Mouse (Mus musculus): Measurements from ENCODE around the gene Cox4i1. TPM values are rescaled to one million over a fixed set of nuclear protein-coding genes. Genes with fewer than 3 reads are reported as not detected.

Gene Cox4i1
- polyA plus RNA-seq, 1 experiment from 2014 or later = 1,134 TPM

DNA sequence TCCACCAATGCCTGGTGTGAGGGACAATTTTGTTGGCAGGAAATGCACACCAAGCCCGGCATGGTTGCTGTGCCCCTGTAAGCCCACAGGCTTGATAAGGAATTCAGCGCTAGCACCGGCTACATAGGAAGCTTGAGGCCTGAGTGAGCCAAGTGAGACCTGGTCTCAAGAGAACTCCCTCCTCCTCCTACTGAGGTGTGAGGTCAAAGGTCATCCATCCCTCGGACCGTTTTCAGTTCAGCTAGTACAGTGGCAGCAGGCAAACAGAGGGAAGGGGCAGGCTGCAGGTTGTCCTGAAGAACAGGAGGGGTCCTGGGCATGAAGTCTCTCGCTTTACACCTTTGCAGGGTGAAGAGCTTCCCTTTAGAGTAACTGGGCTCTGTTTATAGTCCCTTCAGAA is 37.2 kb upstream of the Cox4i1 start:
- 60% methylated on average over 6 of the region's 6 CpGs for WGBS

DNA sequence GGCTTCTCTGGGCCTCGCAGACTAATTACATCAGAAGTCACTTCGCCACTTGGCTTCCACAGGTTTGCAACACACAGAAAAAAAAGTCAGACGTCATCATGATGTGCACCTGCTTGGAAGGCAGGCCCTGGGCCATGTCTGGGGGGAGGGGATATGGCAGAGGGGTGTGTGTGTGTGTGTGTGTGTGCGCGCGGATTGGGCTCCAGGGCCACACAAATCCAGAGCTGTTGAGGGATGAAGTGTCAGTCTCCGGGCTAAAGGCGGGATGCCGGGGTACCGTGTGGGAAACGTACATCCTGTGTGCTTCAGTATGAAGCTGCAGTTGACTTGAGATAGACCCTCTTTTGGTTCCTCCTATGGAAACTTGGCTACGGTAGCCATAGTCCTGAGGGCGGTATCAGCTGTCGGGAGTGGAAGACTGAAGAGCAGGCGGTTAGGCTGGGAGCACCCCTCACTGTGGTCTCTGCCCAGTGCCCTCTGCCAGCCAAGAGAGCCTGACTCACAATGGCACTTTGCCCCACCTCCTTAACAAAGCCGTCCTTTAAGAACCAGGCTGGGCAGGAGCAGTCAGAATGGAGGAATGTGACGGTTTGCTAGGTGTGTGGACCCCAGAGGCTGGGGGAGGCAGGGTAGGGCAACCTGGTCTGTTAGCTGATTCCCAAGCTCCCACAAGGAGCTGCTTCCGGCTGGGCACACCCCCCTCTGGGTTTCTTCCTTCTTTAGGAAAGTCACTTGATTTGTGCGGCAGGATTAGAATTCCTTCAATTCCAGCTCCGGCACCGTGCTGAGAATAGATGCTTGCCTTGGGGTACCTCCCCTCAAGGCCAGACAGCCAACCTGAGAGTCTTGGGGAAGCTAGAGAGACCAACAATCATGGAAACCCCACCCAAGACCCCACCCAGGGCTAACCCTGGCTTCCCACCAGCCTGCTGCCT is 36.3 kb upstream of the Cox4i1 start:
- H3K4me1 ChIP-seq (ENCODE audit: control insufficient read depth, insufficient read depth, low read length) = peaks cover 12% of the 10 kb centered on the region; the same call in 1 of the 2 replicates
- no peak for ATAC-seq
- 74% methylated on average over 21 of the region's 21 CpGs for WGBS

More for the DNA sequence above, 37.2 kb upstream of the Cox4i1 start:
- H3K4me3 ChIP-seq (ENCODE audit: low read depth, low read length) = no peak overlapping the region
- H3K9ac ChIP-seq (ENCODE audit: low read depth, low read length) = no peak overlapping the region
- no peak for ATAC-seq
- H3K27me3 ChIP-seq (ENCODE audit: control insufficient read depth, insufficient read depth, low read depth, low read length) = no peaks in the 10 kb centered on the region; the same call in 1 of the 2 replicates
- no peak overlapping the region for H3K27ac ChIP-seq (ENCODE audit: low read length)
- no peaks in the 10 kb centered on the region for H3K36me3 ChIP-seq (ENCODE audit: control insufficient read depth, insufficient read depth, low read length)
- no peak overlapping the region for H3K4me2 ChIP-seq (ENCODE audit: low read length)
- peaks cover 12% of the 10 kb centered on the region; the same call in 1 of the 2 replicates for H3K4me1 ChIP-seq (ENCODE audit: control insufficient read depth, insufficient read depth, low read length)
- no peaks in the 10 kb centered on the region for H3K9me3 ChIP-seq (replicated peaks; ENCODE audit: control insufficient read depth, low read length, poor library complexity, severe bottlenecking)

DNA sequence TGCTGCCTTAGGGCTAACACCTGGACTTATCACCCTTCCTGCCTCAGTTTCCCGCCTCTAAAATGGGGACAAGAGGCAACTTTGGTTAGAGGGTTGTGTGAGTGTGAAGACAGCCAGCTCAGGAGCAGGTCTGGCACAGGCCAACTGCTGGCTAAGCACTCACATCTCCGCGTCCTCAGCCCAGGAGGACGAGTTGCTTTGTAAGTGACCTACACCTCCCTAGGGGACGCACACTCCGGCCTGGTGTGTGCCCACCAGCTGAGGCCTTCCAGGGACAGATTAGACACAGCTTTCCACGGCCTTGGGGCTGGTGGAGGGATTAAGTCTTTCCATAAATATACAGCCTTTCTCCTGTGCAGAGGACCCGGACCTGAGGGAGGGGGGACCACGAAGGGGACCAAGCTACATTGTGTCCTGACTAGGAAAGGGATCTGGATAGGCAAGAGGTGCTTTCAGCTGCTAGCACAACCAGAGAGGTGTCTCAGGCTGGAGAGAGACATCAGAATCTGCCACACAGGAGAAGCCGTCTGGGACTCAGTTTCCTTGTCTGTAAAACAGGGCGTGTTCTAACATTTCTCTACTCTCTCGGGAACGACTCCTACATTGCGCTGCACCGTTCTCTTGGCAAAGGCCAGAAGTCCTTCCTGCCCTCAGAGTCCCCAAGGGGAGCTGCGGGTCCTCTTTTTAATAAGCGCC is 34.9 kb upstream of the Cox4i1 start:
- Histone ChIP-seq H3K36me3 (ENCODE audit: control insufficient read depth, insufficient read depth, low read length) (no peaks in the 10 kb centered on the region), H3K4me2 (ENCODE audit: low read length) (peak overlapping the region; percentile 95), H3K4me1 (ENCODE audit: control insufficient read depth, insufficient read depth, low read length) (peaks cover 12% of the 10 kb centered on the region; the same call in 1 of the 2 replicates), H3K9ac (ENCODE audit: low read depth, low read length) (peak overlapping the region; percentile 84), H3K9me3 (replicated peaks; ENCODE audit: control insufficient read depth, low read length, poor library complexity, severe bottlenecking) (no peaks in the 10 kb centered on the region), H3K4me3 (ENCODE audit: low read depth, low read length) (peak overlapping the region; percentile 77), H3K27ac (ENCODE audit: low read length) (no peak overlapping the region), H3K27me3 (ENCODE audit: control insufficient read depth, insufficient read depth, low read depth, low read length) (no peaks in the 10 kb centered on the region; the same call in 1 of the 2 replicates)
- WGBS = 20% methylated on average over 17 of the region's 17 CpGs
- peak; percentile 6; the same call in 1 of the 2 replicates for ATAC-seq

More for the DNA sequence above, 36.3 kb upstream of the Cox4i1 start:
- H3K9me3 ChIP-seq (replicated peaks; ENCODE audit: control insufficient read depth, low read length, poor library complexity, severe bottlenecking) = no peaks in the 10 kb centered on the region
- no peak overlapping the region for H3K4me2 ChIP-seq (ENCODE audit: low read length)
- no peak overlapping the region for H3K4me3 ChIP-seq (ENCODE audit: low read depth, low read length)
- no peaks in the 10 kb centered on the region; the same call in 1 of the 2 replicates for H3K27me3 ChIP-seq (ENCODE audit: control insufficient read depth, insufficient read depth, low read depth, low read length)
- no peak overlapping the region for H3K27ac ChIP-seq (ENCODE audit: low read length)
- no peak overlapping the region for H3K9ac ChIP-seq (ENCODE audit: low read depth, low read length)
- no peaks in the 10 kb centered on the region for H3K36me3 ChIP-seq (ENCODE audit: control insufficient read depth, insufficient read depth, low read length)

DNA sequence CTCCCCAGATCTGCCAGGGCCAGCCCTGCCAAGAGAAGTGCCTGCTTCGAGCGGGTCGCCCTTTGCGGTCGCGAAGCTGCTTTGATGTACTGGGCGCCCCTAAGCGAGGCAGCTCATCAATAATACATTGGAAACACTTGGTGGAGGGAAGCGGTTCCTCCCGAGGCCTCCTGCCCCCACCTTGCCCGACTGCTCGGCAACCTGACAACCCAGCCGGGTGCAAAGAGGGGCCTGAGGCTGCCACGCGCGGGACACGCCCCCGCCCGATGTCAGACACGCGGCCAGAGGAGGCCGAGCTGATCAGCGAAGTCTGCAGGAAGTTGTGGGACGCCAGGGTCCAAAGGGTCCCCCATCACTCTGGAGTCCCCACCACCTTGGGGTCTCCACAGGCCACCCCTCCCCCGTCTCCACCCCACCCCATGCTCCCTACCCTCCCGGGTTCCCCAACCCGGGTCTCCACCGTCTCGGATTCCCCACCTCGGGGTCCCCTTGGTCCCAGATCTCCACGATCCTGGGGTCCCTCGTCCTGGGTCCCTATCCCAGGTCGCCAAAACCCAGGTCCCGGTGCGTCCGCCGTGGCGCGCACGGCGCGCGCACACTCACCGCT is 34.3 kb upstream of the Cox4i1 start:
- Histone ChIP-seq H3K4me3 (ENCODE audit: low read depth, low read length) (peak overlapping the region; percentile 77), H3K36me3 (ENCODE audit: control insufficient read depth, insufficient read depth, low read length) (no peaks in the 10 kb centered on the region), H3K9ac (ENCODE audit: low read depth, low read length) (peak overlapping the region; percentile 84), H3K27me3 (ENCODE audit: control insufficient read depth, insufficient read depth, low read depth, low read length) (no peaks in the 10 kb centered on the region; the same call in 1 of the 2 replicates), H3K27ac (ENCODE audit: low read length) (0 out of 2 replicates have a peak overlapping the region, but pooled peaks have one; percentile 18), H3K9me3 (replicated peaks; ENCODE audit: control insufficient read depth, low read length, poor library complexity, severe bottlenecking) (no peaks in the 10 kb centered on the region), H3K4me2 (ENCODE audit: low read length) (peak overlapping the region; percentile 95), H3K4me1 (ENCODE audit: control insufficient read depth, insufficient read depth, low read length) (peaks cover 12% of the 10 kb centered on the region; the same call in 1 of the 2 replicates)
- under 1% methylated on average over 42 of the region's 44 CpGs for WGBS
- ATAC-seq = peak; percentile 44

- H3K4me1 ChIP-seq (ENCODE audit: control insufficient read depth, insufficient read depth, low read length) = peaks cover 12% of the 10 kb centered on the region; the same call in 1 of the 2 replicates
- peak; percentile 44; the same call in 1 of the 2 replicates for ATAC-seq
Observed at GRCm38 (mm10) chr8:120634329-120634839, 33.6 kb upstream of the Cox4i1 start.

DNA sequence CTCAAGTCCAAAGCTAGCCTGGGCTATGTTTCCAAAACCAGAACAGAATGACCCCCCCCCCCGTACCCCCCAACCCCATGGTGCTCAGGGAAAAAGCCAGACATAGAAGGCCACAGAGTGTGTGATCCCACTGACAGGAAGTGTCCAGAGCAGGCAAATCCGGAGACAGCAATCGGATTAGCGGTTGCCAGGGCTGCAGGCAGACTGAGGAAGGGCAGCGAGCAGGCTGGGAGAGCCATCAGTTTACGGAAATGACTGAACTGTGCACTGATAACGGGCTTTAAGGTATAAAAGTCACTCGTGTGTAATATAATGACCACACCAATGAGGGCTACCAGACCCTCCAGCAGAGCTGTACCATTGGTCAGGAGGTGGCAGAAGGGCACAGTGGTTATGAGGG is 26.8 kb upstream of the Cox4i1 start:
- no peaks in the 10 kb centered on the region for H3K9me3 ChIP-seq (replicated peaks; ENCODE audit: control insufficient read depth, low read length, poor library complexity, severe bottlenecking)
- no peak overlapping the region for H3K4me3 ChIP-seq (ENCODE audit: low read depth, low read length)
- no peaks in the 10 kb centered on the region for H3K36me3 ChIP-seq (ENCODE audit: control insufficient read depth, insufficient read depth, low read length)
- 0 out of 2 replicates have a peak, but pooled peaks cover 3% of the 10 kb centered on the region for H3K4me1 ChIP-seq (ENCODE audit: control insufficient read depth, insufficient read depth, low read length)
- H3K4me2 ChIP-seq (ENCODE audit: low read length) = no peak overlapping the region
- H3K27me3 ChIP-seq (ENCODE audit: control insufficient read depth, insufficient read depth, low read depth, low read length) = no peaks in the 10 kb centered on the region
- H3K9ac ChIP-seq (ENCODE audit: low read depth, low read length) = 0 out of 2 replicates have a peak overlapping the region, but pooled peaks have one; percentile 30
- 9% methylated on average over 8 of the region's 8 CpGs for WGBS
- H3K27ac ChIP-seq (ENCODE audit: low read length) = peak overlapping the region; percentile 18; the same call in 1 of the 2 replicates
- ATAC-seq = no peak

More at GRCm38 (mm10) chr8:120634329-120634839, 33.6 kb upstream of the Cox4i1 start:
- 0 out of 2 replicates have a peak overlapping the region, but pooled peaks have one; percentile 18 for H3K27ac ChIP-seq (ENCODE audit: low read length)
- peak overlapping the region; percentile 95 for H3K4me2 ChIP-seq (ENCODE audit: low read length)
- under 1% methylated on average over 24 of the region's 42 CpGs for WGBS
- no peaks in the 10 kb centered on the region for H3K36me3 ChIP-seq (ENCODE audit: control insufficient read depth, insufficient read depth, low read length)
- H3K27me3 ChIP-seq (ENCODE audit: control insufficient read depth, insufficient read depth, low read depth, low read length) = no peaks in the 10 kb centered on the region; the same call in 1 of the 2 replicates
- peak overlapping the region; percentile 77 for H3K4me3 ChIP-seq (ENCODE audit: low read depth, low read length)
- no peaks in the 10 kb centered on the region for H3K9me3 ChIP-seq (replicated peaks; ENCODE audit: control insufficient read depth, low read length, poor library complexity, severe bottlenecking)
- H3K9ac ChIP-seq (ENCODE audit: low read depth, low read length) = peak overlapping the region; percentile 84

DNA sequence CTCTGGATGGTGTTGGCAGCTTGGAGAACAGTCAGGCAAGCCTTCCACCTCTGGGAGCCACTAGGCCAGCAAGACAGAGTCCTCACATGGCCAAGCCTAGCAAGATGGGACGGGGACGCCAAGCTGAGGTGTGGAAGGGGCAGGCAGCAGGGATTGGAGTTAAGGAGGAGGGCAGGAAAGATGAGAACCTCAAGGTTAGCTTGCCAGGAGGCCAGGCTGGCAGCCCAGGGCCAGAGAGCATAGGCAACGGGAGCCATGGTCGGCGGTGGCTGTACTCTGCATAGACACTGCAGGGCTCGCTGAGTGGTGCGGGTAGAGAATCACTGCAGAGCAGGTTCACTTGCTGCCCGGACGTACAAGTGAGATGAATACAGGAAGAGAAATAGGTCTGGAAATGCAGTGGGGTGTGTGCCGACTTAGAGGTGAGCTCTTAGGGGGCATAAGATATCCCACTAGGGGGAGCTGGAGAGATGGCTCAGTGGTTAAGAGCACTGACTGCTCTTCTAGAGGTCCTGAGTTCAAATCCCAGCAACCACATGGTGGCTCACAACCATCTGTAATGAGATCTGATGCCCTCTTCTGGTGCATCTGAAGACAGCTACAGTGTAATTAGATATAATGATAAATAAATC is 25.9 kb upstream of the Cox4i1 start:
- no peak overlapping the region for H3K27ac ChIP-seq (ENCODE audit: low read length)
- 73% methylated on average over 10 of the region's 10 CpGs for WGBS
- H3K27me3 ChIP-seq (ENCODE audit: control insufficient read depth, insufficient read depth, low read depth, low read length) = no peaks in the 10 kb centered on the region
- 0 out of 2 replicates have a peak, but pooled peaks cover 3% of the 10 kb centered on the region for H3K4me1 ChIP-seq (ENCODE audit: control insufficient read depth, insufficient read depth, low read length)
- H3K9ac ChIP-seq (ENCODE audit: low read depth, low read length) = no peak overlapping the region
- ATAC-seq = no peak
- H3K36me3 ChIP-seq (ENCODE audit: control insufficient read depth, insufficient read depth, low read length) = no peaks in the 10 kb centered on the region
- no peaks in the 10 kb centered on the region for H3K9me3 ChIP-seq (replicated peaks; ENCODE audit: control insufficient read depth, low read length, poor library complexity, severe bottlenecking)
- H3K4me3 ChIP-seq (ENCODE audit: low read depth, low read length) = no peak overlapping the region
- no peak overlapping the region for H3K4me2 ChIP-seq (ENCODE audit: low read length)

DNA sequence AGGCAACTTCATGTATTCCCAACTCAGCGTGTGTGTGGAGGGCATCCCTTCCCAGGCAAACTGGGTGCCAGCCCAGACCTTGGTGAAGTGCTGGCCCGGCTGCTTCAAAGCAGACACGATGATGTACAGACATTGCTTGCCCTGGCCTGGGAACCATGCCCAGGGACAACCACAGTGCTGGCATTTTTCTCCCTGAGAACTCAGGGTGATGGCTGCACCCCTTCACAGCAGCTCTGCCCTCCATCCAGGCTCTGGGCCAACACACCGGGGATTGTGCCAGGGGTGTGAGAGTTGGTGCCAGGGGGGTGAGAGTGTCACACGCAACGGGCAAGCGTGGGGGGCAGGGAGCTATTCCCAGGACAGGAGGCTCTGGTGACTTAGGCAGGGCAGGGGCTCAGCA is 23.4 kb upstream of the Cox4i1 start:
- 0 out of 2 replicates have a peak, but pooled peaks cover 3% of the 10 kb centered on the region for H3K4me1 ChIP-seq (ENCODE audit: control insufficient read depth, insufficient read depth, low read length)
- no peak overlapping the region for H3K4me2 ChIP-seq (ENCODE audit: low read length)
- no peak overlapping the region for H3K4me3 ChIP-seq (ENCODE audit: low read depth, low read length)
- no peaks in the 10 kb centered on the region for H3K36me3 ChIP-seq (ENCODE audit: control insufficient read depth, insufficient read depth, low read length)
- no peaks in the 10 kb centered on the region for H3K27me3 ChIP-seq (ENCODE audit: control insufficient read depth, insufficient read depth, low read depth, low read length)
- 68% methylated on average over 7 of the region's 7 CpGs for WGBS
- H3K9me3 ChIP-seq (replicated peaks; ENCODE audit: control insufficient read depth, low read length, poor library complexity, severe bottlenecking) = no peaks in the 10 kb centered on the region
- peak; percentile 80 for ATAC-seq
- H3K27ac ChIP-seq (ENCODE audit: low read length) = no peak overlapping the region
- H3K9ac ChIP-seq (ENCODE audit: low read depth, low read length) = no peak overlapping the region

Data from midbrain, embryonic 16.5 days (tissue).